ENCODE assay signal across 8 mouse cellular contexts in genomic region chr9:43745051-43745792, GRCm38 (mm10). TPM values are rescaled to one million over a fixed set of nuclear protein-coding genes. Genes with fewer than 3 reads are reported as not detected.
A peak's percentile ranks its signal among the peaks of the same experiment; 100 is the strongest.
DNase-seq lines count a peak whose midpoint lies in the region; ATAC-seq and TF ChIP-seq lines count a peak whose summit lies in the region.

No protein-coding gene starts in this region.

- H3K9ac ChIP-seq in forebrain, embryonic 11.5 days (ENCODE audit: low read length), result peak overlapping the region; percentile 91
- peak overlapping the region; percentile 92 for H3K9ac ChIP-seq in intestine, embryonic 16.5 days (ENCODE audit: low read depth, low read length)
- peak overlapping the region; percentile 88 for H3K9ac ChIP-seq in lung, embryonic 14.5 days

- peak; percentile 2; the same call in 1 of the 2 replicates for TF ChIP-seq CTCF in lung, embryonic 14.5 days (IDR thresholded peaks at IDR 0.05; ENCODE audit: low read depth)

- no peaks in the 10 kb centered on the region for H3K9me3 ChIP-seq in forebrain, embryonic 11.5 days (ENCODE audit: control insufficient read depth, low read length)
- H3K9me3 ChIP-seq in intestine, embryonic 16.5 days (ENCODE audit: control insufficient read depth, low read length), result no peaks in the 10 kb centered on the region
- H3K9me3 ChIP-seq in lung, embryonic 14.5 days (ENCODE audit: low read depth, low read length), result no peaks in the 10 kb centered on the region

- DNase-seq in kidney, adult 18-20 months, result peak; percentile 62
- DNase-seq in kidney, adult 8-10 months, result no peak
- peak; percentile 52 for DNase-seq in adrenal gland, postnatal 14 days
- DNase-seq in forebrain, embryonic 11.5 days (ENCODE audit: low spot score), result peak; percentile 89
- peak; percentile 57 for DNase-seq in lung, embryonic 14.5 days
- DNase-seq in retina, postnatal 1 day, result peak; percentile 92

- H3K36me3 ChIP-seq in forebrain, embryonic 11.5 days (ENCODE audit: control insufficient read depth, insufficient read depth, low read length), result no peaks in the 10 kb centered on the region
- H3K36me3 ChIP-seq in intestine, embryonic 16.5 days (ENCODE audit: control insufficient read depth, insufficient read depth, low read length), result no peaks in the 10 kb centered on the region
- H3K36me3 ChIP-seq in lung, embryonic 14.5 days (ENCODE audit: insufficient read depth), result no peaks in the 10 kb centered on the region

- H3K4me1 ChIP-seq in forebrain, embryonic 11.5 days (replicated peaks; ENCODE audit: control insufficient read depth, insufficient read depth, low read length), result peaks cover 30% of the 10 kb centered on the region
- H3K4me1 ChIP-seq in intestine, embryonic 16.5 days (ENCODE audit: control insufficient read depth, insufficient read depth, low read length), result peaks cover 21% of the 10 kb centered on the region
- peaks cover 7% of the 10 kb centered on the region for H3K4me1 ChIP-seq in lung, embryonic 14.5 days (ENCODE audit: insufficient read depth)

- peak overlapping the region; percentile 86 for H3K4me2 ChIP-seq in forebrain, embryonic 11.5 days (ENCODE audit: low read depth, low read length, severe bottlenecking)
- H3K4me2 ChIP-seq in intestine, embryonic 16.5 days (ENCODE audit: low read depth, low read length), result peak overlapping the region; percentile 97
- peak overlapping the region; percentile 97 for H3K4me2 ChIP-seq in lung, embryonic 14.5 days

- peak; percentile 70 for ATAC-seq in forebrain, embryonic 11.5 days (replicated peaks; ENCODE audit: low FRiP score)
- 0 out of 2 replicates have a peak, but pooled peaks have one; percentile 3 for ATAC-seq in intestine, embryonic 16.5 days
- ATAC-seq in lung, embryonic 14.5 days (ENCODE audit: insufficient read depth), result no peak
- no peak for ATAC-seq in megakaryocyte progenitor cell, adult 5-6 weeks (replicated peaks; ENCODE audit: poor library complexity)

- H3K4me3 ChIP-seq in forebrain, embryonic 11.5 days (ENCODE audit: low read depth, low read length), result peak overlapping the region; percentile 67
- H3K4me3 ChIP-seq in intestine, embryonic 16.5 days (ENCODE audit: low read length), result peak overlapping the region; percentile 89
- peak overlapping the region; percentile 78 for H3K4me3 ChIP-seq in lung, embryonic 14.5 days (ENCODE audit: low read depth, low read length)

- H3K27me3 ChIP-seq in forebrain, embryonic 11.5 days (ENCODE audit: control insufficient read depth, insufficient read depth, low read length), result no peaks in the 10 kb centered on the region
- no peaks in the 10 kb centered on the region for H3K27me3 ChIP-seq in intestine, embryonic 16.5 days (replicated peaks; ENCODE audit: control insufficient read depth, insufficient read depth, low read length)
- no peaks in the 10 kb centered on the region for H3K27me3 ChIP-seq in lung, embryonic 14.5 days (ENCODE audit: insufficient read depth, low read length)

- under 1% methylated on average over 43 of the region's 43 CpGs for WGBS in forebrain, embryonic 11.5 days
- under 1% methylated on average over 43 of the region's 43 CpGs for WGBS in intestine, embryonic 16.5 days
- under 1% methylated on average over 43 of the region's 43 CpGs for WGBS in lung, embryonic 14.5 days

- H3K27ac ChIP-seq in forebrain, embryonic 11.5 days (ENCODE audit: low read depth, low read length), result peak overlapping the region; percentile 78
- H3K27ac ChIP-seq in intestine, embryonic 16.5 days (ENCODE audit: low read length), result no peak overlapping the region
- no peak overlapping the region for H3K27ac ChIP-seq in lung, embryonic 14.5 days (ENCODE audit: low read depth)

RNA-seq across cellular contexts. Expression of gene Nectin1, which starts 1.4 kb away (rescaled TPM):
- 15.7 and 21.5 TPM in 2 replicates for total RNA-seq in adrenal gland, postnatal 14 days (2021)
- 12.3 and 12.4 TPM in 2 replicates for polyA plus RNA-seq in forebrain, embryonic 11.5 days (2014; fragmentation: Nextera tagmentation; extraction: Ambion mirVana)
- 3.2 and 3.3 TPM in 2 replicates for polyA plus RNA-seq in intestine, embryonic 16.5 days (2015; fragmentation: Nextera tagmentation; extraction: Ambion mirVana)
- 5.7 and 6.7 TPM in 2 replicates for polyA plus RNA-seq in lung, embryonic 14.5 days (2014; fragmentation: Nextera tagmentation; extraction: Ambion mirVana)
- 1.7 and 2.0 TPM in 2 replicates for total RNA-seq in megakaryocyte progenitor cell, adult 5-6 weeks (2015)
- 0.08 and 0.54 TPM in 2 replicates for total RNA-seq in megakaryocyte progenitor cell, adult 5-6 weeks (2017)

Comparison
In these comparisons a context has a peak if more than half of its experiments do, and no peak if none do; other contexts are left out.
1. DNase-seq: peak in kidney, adult 18-20 months (single experiment), adrenal gland, postnatal 14 days (single experiment), forebrain, embryonic 11.5 days (single experiment), lung, embryonic 14.5 days (single experiment) and retina, postnatal 1 day (single experiment); none in kidney, adult 8-10 months (0 of 2).
2. ATAC-seq: peak in forebrain, embryonic 11.5 days (single experiment) and intestine, embryonic 16.5 days (single experiment); none in lung, embryonic 14.5 days (single experiment) and megakaryocyte progenitor cell, adult 5-6 weeks (single experiment).
3. Peak in every context shown above with its lines, with median percentiles within 50 percentile points of each other: H3K4me2 ChIP-seq, H3K4me3 ChIP-seq and H3K9ac ChIP-seq.